Mouse (Mus musculus): ENCODE data around the gene Vsig10l.

The Vsig10l gene

DNA sequence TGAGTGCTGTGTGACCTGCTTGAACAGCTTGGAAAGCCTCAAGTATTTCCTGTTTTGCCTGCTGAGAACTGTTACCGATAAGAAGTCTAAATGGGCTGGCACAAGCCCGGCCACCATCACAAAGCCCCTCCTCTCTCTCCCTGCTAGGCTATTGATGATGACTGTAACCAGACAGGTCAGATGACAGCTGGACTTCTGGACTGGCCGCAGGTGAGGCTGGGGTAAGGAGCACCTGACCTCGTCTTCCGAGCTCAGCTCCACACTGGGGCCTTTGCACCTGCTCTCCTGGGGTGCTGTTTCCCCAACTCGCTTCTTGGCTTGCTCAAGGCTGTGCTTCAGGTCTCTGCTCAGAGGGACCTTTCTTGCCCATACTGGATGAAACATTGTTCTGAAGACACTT lies 8.6 kb upstream of the Vsig10l start:
- DNase-seq (ENCODE audit: low spot score): no peak

DNA sequence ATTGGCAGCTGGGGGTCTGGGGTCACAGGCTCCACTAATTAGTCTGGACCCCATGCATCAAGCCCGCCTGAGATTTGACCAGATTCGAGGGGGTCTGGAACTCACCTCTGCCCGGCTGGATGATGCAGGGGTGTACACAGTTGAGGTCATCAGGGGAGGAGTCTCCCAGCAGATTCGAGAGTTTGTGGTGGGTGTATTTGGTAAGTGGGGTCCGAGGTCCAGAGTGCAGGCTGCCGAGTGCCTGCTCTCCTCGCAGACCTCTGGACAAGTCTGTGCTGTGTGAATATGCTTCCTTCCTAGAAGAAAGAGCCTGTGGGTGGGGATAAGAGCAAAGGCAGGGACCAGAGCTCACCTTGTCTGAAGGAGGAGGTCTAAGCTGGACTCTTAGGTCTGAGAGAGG lies 1.0 kb downstream of the Vsig10l start:
- DNase-seq (ENCODE audit: low spot score): no peak

- DNase-seq (ENCODE audit: low spot score): no peak
These were observed 2.0 kb downstream of the Vsig10l start for GRCm38 (mm10) chr7:43464864-43465343.

DNA sequence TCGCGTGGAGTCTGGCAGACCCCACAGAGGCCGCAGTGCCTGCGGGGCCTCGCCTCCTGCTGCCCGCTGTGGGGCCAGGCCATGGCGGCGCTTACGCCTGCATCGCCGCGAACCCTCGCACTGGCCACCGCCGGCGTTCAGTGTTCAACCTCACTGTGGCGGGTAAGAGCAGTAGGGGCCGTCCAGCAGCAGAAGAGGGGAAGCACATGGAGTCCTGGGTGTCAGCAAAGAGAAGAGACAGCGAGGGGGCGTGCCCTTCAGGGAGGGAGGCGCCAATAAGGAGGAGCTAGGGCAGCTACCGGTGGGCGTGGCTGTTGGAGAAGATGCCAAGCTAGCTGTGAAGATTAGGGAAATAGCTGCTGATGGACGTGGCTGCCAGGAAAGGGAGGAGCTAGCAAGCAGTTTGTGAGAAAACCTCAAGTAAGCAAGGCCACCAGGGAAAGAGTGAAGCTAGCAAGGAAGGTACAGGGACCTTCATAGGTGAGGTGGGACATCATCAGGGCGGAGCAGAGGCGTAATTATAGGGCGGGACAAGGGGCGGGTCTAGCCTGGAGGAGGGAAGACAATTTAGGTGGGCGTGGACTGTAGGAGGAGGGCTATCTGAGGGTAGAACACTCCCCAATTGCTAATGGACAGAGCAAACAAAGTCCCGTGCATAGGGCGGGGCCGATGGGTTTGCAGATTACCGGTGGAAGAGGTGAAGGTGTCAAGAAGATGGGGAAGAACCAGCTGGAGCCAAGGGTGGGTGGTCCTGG lies 2.6 kb downstream of the Vsig10l start:
- DNase-seq (ENCODE audit: low spot score): peak; percentile 62

DNA sequence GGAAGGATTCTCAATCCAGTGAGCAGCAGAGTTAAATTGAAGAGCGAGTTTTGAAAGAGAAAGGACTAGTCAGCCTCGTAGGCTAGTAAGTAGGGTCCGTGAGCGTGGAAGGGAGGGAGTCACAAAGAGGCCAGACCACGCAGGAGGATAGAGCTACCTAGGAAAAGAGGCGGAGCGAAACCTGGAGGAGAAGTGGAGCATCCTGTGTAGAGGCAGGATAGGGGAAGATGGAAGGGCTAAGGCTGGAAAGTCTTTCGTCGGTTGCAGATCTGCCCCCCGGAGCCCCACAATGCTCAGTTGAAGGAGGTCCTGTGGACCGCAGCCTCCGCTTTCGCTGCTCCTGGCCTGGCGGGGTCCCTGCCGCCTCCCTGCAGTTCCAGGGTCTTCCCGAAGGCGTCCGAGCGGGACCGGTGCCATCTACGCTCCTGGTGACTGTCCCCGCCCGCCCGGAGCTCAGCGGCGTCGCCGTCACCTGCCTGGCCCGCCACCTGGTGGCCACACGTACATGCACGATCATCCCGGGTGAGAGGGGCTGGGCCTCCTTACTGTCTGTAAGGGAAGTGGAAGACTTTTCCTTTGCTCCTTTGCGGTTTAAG lies 3.2 kb downstream of the Vsig10l start:
- DNase-seq (ENCODE audit: low spot score): peak; percentile 56

- no peak for DNase-seq (ENCODE audit: low spot score)
These were observed 7.4 kb downstream of the Vsig10l start for GRCm38 (mm10) chr7:43470373-43470772.

DNA sequence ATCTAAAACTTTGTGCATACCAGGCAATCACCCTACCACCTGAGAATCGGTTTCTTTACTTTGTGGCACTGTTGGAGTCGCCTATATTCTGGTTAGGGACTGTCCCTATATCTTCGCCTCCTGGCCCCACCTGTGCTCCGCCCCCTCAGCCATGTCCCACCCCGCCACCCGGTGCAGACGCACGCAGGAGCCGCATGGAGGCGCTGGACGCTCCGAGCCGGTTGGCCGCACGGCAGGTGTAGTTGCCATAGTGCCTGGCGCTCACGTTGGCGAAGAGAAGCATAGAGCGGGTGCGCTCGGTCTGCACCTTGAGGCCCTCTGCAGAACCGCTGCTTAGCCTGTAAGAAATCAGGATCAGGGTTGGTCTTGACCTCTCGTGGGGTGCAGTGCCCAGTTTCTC lies 12.8 kb downstream of the Vsig10l start:
- no peak for DNase-seq (ENCODE audit: low spot score)

- DNase-seq (ENCODE audit: low spot score): no peak
These were observed 13.4 kb downstream of the Vsig10l start for GRCm38 (mm10) chr7:43476376-43476775.

- DNase-seq (ENCODE audit: low spot score): no peak
These were observed 18.2 kb downstream of the Vsig10l start for GRCm38 (mm10) chr7:43481191-43481590.

DNA sequence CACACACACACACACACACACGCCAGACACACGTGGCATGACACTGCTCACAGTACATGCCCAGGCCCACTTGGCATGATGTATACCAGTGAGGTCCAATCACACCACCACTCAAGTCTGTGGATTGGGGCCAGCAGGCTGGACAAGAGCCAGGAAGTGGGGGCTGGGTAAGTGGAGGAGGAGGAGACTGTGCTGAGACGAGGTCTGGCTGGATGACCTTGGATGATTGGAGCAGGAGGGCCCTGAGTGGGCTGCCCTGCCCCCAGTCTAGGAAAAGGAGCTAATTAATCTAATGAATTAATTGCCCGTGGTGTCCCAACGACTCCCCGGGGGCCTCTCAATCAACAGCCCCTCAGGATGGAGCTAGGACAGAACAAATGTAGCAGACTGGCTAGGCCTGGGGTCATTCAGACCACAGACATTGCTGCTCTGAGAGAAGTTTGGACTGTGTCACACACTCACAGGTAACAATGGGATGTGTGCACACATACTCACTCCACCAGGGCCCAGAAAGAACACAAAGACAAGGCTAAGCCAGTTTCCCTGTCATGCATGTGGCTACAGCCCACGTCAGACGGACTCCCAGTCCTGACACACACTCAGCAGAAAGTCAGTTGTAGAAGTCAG lies 19.3 kb downstream of the Vsig10l start:
- no peak for DNase-seq (ENCODE audit: low spot score)

GRCm38 (mm10) chr7:43483236-43483635 lies 20.3 kb downstream of the Vsig10l start:
- no peak for DNase-seq (ENCODE audit: low spot score)

DNA sequence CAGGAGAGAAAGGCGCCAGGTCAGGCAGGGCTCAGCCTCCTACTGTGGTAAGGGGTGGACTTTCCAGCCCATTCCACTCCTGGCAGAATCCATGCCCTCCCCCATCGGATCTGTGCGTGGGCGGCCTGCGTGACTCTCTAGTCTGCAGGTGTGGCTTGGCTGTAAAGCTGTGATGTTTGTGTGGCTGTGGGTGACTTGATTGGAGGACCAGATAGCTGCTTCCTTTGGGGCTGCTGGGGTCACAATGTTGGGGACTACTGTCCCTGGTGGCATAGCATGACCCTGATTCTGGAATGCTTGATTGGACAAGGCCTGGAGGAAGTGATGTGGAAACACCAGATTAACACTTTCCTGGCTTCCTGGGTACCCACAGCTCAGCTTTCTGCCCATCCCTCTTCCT lies 25.7 kb downstream of the Vsig10l start:
- no peak for DNase-seq (ENCODE audit: low spot score)

GRCm38 (mm10) chr7:43489631-43490125 lies 26.7 kb downstream of the Vsig10l start, which contains the start of gene Iglon5:
Gene Iglon5 (minus strand): TSS chr7:43490075.
- DNase-seq (ENCODE audit: low spot score): no peak

- no peak for DNase-seq (ENCODE audit: low spot score)
These were observed 27.2 kb downstream of the Vsig10l start for GRCm38 (mm10) chr7:43490182-43490584.

GRCm38 (mm10) chr7:43490861-43491260 lies 27.9 kb downstream of the Vsig10l start:
- no peak for DNase-seq (ENCODE audit: low spot score)

DNA sequence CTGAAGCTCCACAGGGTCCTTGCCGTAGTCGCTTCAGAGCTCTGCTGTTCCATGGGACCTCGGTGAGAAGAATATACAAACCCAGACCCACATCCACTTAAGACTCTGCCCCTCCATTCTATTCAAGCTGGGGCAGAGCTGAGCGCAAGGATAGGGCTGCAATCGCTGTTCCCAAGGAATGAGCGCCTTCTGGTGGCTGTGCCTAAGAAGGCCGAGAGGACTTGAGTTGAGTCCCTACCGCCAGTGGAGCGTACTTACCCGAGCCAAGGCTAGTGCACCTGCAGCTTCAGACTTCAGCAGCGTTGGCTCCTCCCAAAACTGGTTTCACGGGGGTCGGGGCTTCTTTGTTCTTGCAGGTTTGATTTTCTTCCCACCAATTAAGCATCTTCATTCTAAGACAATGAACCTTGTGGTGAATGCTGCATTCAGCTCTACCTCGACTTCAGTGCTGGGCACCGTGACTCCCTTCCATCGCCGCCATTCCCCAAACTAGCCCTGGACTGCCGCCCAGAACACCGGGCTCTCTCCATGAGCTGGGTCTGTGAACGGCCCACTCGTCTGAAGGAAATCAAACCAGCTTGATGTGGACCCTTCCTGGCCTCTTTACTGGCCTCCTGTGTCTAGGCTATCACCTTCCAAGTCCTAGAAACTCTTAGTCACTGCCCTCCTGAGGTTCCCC lies 32.5 kb downstream of the Vsig10l start:
- no peak for DNase-seq (ENCODE audit: low spot score)

DNA sequence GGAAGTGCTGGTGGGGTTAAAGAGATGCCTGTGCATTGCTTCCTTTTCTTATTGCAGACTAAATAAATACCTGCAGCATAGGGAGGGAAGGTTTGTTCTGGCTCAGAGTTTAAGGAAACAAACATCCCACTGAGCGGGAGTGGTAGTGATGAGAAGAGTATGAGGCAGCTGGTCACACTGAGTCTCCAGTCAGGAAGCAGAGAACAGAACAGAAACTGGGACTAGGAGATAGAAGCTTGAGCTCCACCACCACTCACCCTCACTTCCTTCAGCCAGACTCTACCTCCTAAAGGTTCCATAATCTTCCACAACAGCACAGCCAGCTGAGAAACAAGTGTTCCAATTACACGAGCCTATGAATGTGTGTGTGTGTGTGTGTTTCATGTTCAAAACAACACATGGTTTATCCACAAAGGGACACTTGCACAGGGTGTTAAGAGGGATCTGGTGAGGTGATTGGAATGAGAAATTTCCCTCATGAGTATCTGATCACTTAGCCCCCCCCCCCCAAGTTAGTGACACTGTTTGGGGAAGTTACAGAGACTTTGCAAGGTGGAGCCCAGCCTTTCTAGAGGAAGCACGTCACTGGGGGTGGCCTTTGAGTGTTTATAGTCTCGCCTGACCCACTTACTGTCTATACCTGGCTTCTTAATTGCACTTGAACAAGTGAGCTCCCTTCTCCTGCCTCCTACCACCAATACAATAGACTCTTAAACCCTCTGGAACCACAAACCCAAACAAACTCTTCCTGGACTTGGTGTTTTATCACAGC lies 48.9 kb downstream of the Vsig10l start:
- no peak for DNase-seq (ENCODE audit: low spot score)

- no peak for DNase-seq (ENCODE audit: low spot score)
These were observed 49.6 kb downstream of the Vsig10l start for GRCm38 (mm10) chr7:43512519-43512918.

- no peak for DNase-seq (ENCODE audit: low spot score)
These were observed 52.1 kb downstream of the Vsig10l start for GRCm38 (mm10) chr7:43515076-43515475.

- DNase-seq (ENCODE audit: low spot score): no peak
These were observed 55.4 kb downstream of the Vsig10l start for GRCm38 (mm10) chr7:43518341-43518740.

Measured in ovary, postnatal 10 days (tissue).